Mouse (Mus musculus) ES-Bruce4 (cell line): Measurements from ENCODE around the gene Cd24a.

Experiments
- CTCF ChIP-seq: IDR thresholded peaks from one replicate; pipeline ENCODE4 v1.8.1; 2011; ENCODE audit warnings: low read depth, low read length
- POLR2A ChIP-seq: IDR thresholded peaks from one replicate; pipeline ENCODE4 v1.8.1; 2011; ENCODE audit warnings: low read length; ENCODE audit not compliant: insufficient read depth

GRCm38 (mm10) chr10:43581260-43581659 lies 3.2 kb downstream of the Cd24a start:
- TF ChIP-seq POLR2A (no peak), CTCF (no peak)
